Mouse (Mus musculus) erythroblast, adult 5-6 weeks (primary cell): Measurements from ENCODE around the gene Acacb. TPM values are rescaled to one million over a fixed set of nuclear protein-coding genes. Genes with fewer than 3 reads are reported as not detected.

Experiments used
- ATAC-seq: replicated peaks from 2 replicates; pipeline ENCODE4 v1.8.0; 2016; ENCODE audit warnings: moderate number of reproducible peaks, mild to moderate bottlenecking, moderate TSS enrichment, inconsistent platforms; ENCODE audit not compliant: poor library complexity, low FRiP score, severe bottlenecking
- total RNA-seq, 2 experiments: library from RNA; stranded (forward) in 1 of 2; stranded (reverse) in 1 of 2; fragments of 150-400 nt in 1 of 2; fragments of 200-764, 138-1000 nt in 1 of 2; gene quantifications; 2 replicates each; pipeline versions ENCODE4 v1.2.3 to v1.2.4; 2015 to 2017; ENCODE audit warnings: low replicate concordance in 2 of 2

The Acacb gene
- total RNA-seq, 2 experiments from 2014 or later: not detected

DNA sequence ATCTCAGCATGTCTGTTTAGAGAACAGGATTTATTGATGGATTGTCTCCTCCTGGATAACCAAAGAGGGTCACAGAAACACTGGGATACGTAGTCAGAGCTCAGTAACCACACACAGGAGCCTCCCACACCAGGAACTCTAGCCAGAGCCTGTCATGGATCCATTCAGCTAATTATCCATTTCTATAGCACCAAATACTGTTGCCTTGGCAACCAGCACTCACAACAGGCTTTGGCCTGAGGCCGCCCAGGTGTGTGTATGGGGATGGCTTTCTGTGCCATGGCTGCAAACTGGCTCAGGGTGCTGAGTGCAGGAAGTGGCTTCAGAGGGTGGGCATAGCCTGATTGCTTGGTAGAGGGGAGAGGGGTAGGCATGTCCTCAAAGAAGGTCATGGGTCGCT is 143.7 kb downstream of the Acacb start:
- no peak for ATAC-seq

DNA sequence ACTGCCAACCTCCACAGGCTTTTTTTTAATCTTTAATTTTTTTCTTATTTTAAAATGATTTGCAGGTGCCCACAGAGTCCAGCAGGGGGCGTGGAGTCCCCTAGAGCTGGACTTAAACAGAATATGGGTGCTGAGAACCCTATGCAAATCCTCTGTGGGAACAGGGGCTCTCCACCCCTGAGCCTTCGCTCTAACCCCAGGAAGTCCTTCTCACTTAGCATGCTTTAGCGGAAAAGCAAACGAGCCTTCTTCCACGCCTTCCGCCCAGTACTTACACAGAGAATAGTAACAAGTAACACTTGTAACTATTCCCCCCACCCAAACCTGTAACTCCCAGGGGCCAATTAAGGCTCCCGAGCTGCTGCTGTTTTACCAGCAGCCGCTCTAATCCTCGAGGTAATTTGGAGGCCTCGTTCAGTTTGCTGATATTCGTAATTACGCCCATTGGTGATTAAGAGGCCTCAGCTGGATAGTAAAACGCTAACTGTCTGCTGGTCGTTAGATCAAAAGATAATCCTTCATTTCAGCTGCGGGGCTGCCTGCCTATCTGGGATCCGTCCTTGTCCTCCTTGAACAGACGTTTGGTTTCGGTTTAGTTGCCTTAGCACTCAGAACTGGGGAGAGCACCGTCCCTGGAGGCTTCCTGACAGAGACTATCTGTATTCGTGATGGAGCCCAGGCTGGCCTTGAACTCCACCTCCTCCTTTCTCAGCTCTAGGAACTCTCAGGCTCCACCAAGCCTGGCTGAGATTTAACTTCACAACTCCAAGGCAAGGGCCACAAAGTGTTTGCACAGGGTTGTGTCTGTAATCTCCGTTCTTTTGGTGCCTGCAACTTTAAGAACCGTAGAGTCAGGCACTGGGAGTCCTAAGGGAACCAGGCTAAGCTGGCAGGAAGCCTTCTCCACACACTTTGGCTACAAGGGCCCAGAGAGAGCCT is 150.6 kb downstream of the Acacb start:
- no peak for ATAC-seq

DNA sequence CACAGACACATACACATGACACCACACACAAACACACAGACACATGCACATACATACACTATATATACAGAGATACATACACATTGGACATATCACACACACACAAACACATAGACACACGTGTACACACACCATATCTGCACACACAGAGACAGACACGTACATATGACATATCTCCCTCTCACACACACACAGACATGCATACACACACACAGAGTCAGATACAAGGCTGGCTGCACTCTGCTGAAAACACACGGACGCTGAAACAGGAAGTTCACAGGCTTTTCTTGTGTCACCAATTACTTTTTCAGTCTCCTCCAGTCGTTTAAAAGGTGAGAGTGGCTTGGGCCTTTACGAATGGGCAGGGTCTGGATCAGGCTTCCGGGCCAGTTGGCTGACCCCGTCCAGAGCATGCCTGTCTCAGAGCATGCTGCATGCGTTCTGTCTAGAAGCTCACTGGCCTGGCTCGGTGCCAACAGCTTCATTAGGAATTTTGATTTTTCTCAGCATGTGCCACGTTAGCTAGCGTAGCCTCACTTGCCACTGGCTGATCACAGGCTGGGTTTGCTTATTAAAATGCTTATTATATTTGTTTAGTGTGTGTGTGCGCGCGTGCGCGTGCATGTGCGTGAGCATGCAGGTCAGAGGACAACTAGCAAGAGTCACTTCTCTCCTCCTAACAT is 152.0 kb downstream of the Acacb start:
- no peak for ATAC-seq

DNA sequence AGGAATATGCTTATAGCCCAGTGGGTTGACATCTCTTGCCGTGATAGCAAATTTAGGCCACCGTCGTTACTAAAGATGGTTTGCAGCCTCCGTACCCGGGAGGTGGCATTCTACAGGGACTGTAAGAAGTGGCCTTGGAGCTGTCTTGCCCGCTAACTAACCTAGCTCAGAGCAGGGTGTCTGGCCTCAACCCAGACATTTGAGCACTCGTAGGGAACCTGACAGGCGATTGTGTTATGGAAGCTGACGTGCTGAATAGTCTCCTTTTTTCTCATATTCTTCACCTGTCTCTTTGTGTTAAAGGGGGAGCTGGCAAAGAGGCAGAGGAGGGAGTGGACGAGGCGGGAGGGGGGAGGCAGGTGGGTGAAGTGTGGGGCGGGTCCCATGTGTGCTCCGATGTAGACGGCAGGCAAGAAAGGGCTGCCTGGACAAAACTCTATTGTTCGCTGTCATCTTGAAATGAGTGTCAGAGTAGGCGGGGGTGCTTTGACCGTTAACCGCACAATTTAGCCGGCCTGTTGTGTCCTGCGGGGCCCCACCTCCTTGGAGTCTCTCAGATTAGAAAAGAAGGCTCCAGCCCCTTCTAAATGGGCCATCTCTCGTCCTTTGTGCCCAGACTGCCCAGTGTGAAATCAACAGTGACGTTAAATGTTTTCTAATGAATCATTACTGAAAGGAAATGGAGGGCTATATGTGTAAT is 153.0 kb downstream of the Acacb start:
- no peak for ATAC-seq

DNA sequence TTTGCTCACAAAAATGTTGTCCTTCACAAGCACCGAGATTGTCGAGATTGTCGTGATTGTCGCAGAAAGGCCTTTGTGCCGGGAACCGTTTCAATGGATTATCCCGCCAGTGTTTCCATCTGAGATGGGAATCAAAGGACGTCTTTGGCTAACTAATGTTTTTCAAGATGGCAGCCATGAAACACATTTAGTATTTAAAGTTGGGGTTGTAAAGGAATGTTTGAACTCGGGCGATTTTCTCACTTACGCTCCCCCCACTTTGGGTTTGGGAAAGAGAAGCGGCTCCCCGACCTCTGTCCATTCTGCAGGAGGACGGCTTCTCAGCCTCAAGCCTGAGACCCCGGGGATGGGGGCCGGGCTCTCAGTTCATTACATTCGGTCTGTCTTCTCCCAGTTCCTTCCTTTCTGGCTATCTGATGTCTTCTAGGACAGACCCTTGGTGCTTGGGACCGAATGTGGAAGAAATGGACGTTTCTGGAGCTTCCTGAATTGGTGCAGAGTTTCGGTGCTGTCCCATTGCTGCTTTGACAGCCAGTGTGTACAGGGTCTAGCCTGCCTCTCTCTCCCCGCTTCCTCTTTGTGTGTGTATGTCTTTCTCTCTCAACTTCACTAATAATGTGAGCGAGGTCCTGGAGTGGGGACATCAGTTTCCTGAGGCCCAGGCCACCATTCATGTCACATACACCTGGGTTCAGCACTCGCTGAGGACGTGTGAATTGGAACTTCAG is 153.7 kb downstream of the Acacb start:
- ATAC-seq: no peak

Other genes with a start within 250 kb of the Acacb start
- 23.2 and 30.9 TPM in 2 replicates for gene Coro1c, start 237.8 kb upstream of the Acacb start, total RNA-seq (2015; ENCODE audit: low replicate concordance)
- 20.5 and 26.8 TPM in 2 replicates for gene Coro1c, start 237.8 kb upstream of the Acacb start, total RNA-seq (2017; ENCODE audit: low replicate concordance)
- 55.9 and 63.5 TPM in 2 replicates for gene Ssh1, start 152.6 kb upstream of the Acacb start, total RNA-seq (2015; ENCODE audit: low replicate concordance)
- gene Ssh1, start 152.6 kb upstream of the Acacb start, total RNA-seq (2017; ENCODE audit: low replicate concordance): 60.6 and 63.8 TPM in 2 replicates
- not detected in 2 replicates for gene Dao, start 142.8 kb upstream of the Acacb start, total RNA-seq (2015; ENCODE audit: low replicate concordance)
- gene Dao, start 142.8 kb upstream of the Acacb start, total RNA-seq (2017; ENCODE audit: low replicate concordance): not detected in 2 replicates
- 0.84 and 6.3 TPM in 2 replicates for gene Usp30, start 81.1 kb upstream of the Acacb start, total RNA-seq (2015; ENCODE audit: low replicate concordance)
- 0.60 and 1.4 TPM in 2 replicates for gene Usp30, start 81.1 kb upstream of the Acacb start, total RNA-seq (2017; ENCODE audit: low replicate concordance)
- gene Svop, start 55.0 kb upstream of the Acacb start, total RNA-seq (2015; ENCODE audit: low replicate concordance): not detected in 2 replicates
- gene Svop, start 55.0 kb upstream of the Acacb start, total RNA-seq (2017; ENCODE audit: low replicate concordance): not detected in 2 replicates
- not detected in 2 replicates for gene Alkbh2, start 18.3 kb upstream of the Acacb start, total RNA-seq (2015; ENCODE audit: low replicate concordance)
- 2.5 TPM in 1 of 2 replicates, not detected in the other for gene Alkbh2, start 18.3 kb upstream of the Acacb start, total RNA-seq (2017; ENCODE audit: low replicate concordance)
- 1.9 and 2.1 TPM in 2 replicates for gene Ung, start 16.1 kb upstream of the Acacb start, total RNA-seq (2015; ENCODE audit: low replicate concordance)
- gene Ung, start 16.1 kb upstream of the Acacb start, total RNA-seq (2017; ENCODE audit: low replicate concordance): 0.68 and 4.7 TPM in 2 replicates
- gene Foxn4, start 127.3 kb downstream of the Acacb start, total RNA-seq (2015; ENCODE audit: low replicate concordance): not detected in 2 replicates
- not detected in 2 replicates for gene Foxn4, start 127.3 kb downstream of the Acacb start, total RNA-seq (2017; ENCODE audit: low replicate concordance)
- gene Myo1h, start 142.6 kb downstream of the Acacb start, total RNA-seq (2015; ENCODE audit: low replicate concordance): not detected in 2 replicates
- 0.84 TPM in 1 of 2 replicates, not detected in the other for gene Myo1h, start 142.6 kb downstream of the Acacb start, total RNA-seq (2017; ENCODE audit: low replicate concordance)
- 5.2 and 7.3 TPM in 2 replicates for gene Kctd10, start 234.0 kb downstream of the Acacb start, total RNA-seq (2015; ENCODE audit: low replicate concordance)
- gene Kctd10, start 234.0 kb downstream of the Acacb start, total RNA-seq (2017; ENCODE audit: low replicate concordance): 10.6 and 15.4 TPM in 2 replicates
- gene Ube3b, start 234.1 kb downstream of the Acacb start, total RNA-seq (2015; ENCODE audit: low replicate concordance): 17.3 and 30.9 TPM in 2 replicates
- gene Ube3b, start 234.1 kb downstream of the Acacb start, total RNA-seq (2017; ENCODE audit: low replicate concordance): 17.6 and 25.5 TPM in 2 replicates